Mouse (Mus musculus): Measurements from ENCODE around the gene Dmrtc1a. TPM values are rescaled to one million over a fixed set of nuclear protein-coding genes. Genes with fewer than 3 reads are reported as not detected.
"Not testable (repeated sequence)": the region's sequence is repeated elsewhere in the genome, so short reads cannot be mapped to it uniquely, and the experiment has no call there.

Dmrtc1a gene
- 8.8 and 10.3 TPM in 2 replicates for polyA plus RNA-seq (2012; rRNA removed)

GRCm38 (mm10) chrX:102908587-102908986 is at the start of gene Dmrtc1a, which contains the start of gene 1700011M02Rik:
TSS of gene Dmrtc1a (minus strand) at chrX:102908687.
TSS of gene 1700011M02Rik (plus strand) at chrX:102908905.
- DNase-seq (ENCODE audit: extremely low spot score in 1 of 2, low spot score in 1 of 2), result not testable (repeated sequence)

- not testable (repeated sequence) for DNase-seq (ENCODE audit: extremely low spot score in 1 of 2, low spot score in 1 of 2)
Measured at GRCm38 (mm10) chrX:102950136-102950535, 41.6 kb upstream of the Dmrtc1a start.

GRCm38 (mm10) chrX:102936743-102937142 is 28.3 kb upstream of the Dmrtc1a start:
- no peak for DNase-seq (ENCODE audit: extremely low spot score in 1 of 2, low spot score in 1 of 2)

GRCm38 (mm10) chrX:102934395-102934764 is 25.9 kb upstream of the Dmrtc1a start:
- no peak for DNase-seq (ENCODE audit: extremely low spot score in 1 of 2, low spot score in 1 of 2)

- peak in 1 of 2 experiments; percentile 69 for DNase-seq (ENCODE audit: extremely low spot score in 1 of 2, low spot score in 1 of 2)
Measured at GRCm38 (mm10) chrX:102933571-102934394, 25.3 kb upstream of the Dmrtc1a start.

- no peak for DNase-seq (ENCODE audit: extremely low spot score in 1 of 2, low spot score in 1 of 2)
Measured at GRCm38 (mm10) chrX:102932992-102933570, 24.6 kb upstream of the Dmrtc1a start.

- not testable (repeated sequence) for DNase-seq (ENCODE audit: extremely low spot score in 1 of 2, low spot score in 1 of 2)
Measured at GRCm38 (mm10) chrX:102928072-102928471, 19.6 kb upstream of the Dmrtc1a start, which contains the start of gene 1700018G05Rik. TSS of gene 1700018G05Rik (plus strand) at chrX:102928372.

GRCm38 (mm10) chrX:102926707-102927106 is 18.2 kb upstream of the Dmrtc1a start:
- peak in 1 of 2 experiments; percentile 52 for DNase-seq (ENCODE audit: extremely low spot score in 1 of 2, low spot score in 1 of 2)

- DNase-seq (ENCODE audit: extremely low spot score in 1 of 2, low spot score in 1 of 2), result not testable (repeated sequence)
Measured at GRCm38 (mm10) chrX:102914823-102915222, 6.3 kb upstream of the Dmrtc1a start.

- DNase-seq (ENCODE audit: extremely low spot score in 1 of 2, low spot score in 1 of 2), result no peak
Measured at GRCm38 (mm10) chrX:102867871-102868270, 40.6 kb downstream of the Dmrtc1a start, which contains the start of gene 1700031F05Rik. TSS of gene 1700031F05Rik (minus strand) at chrX:102867971.

GRCm38 (mm10) chrX:102854516-102854915 is 54.0 kb downstream of the Dmrtc1a start, which contains the start of gene Dmrtc1c2:
TSS of gene Dmrtc1c2 (minus strand) at chrX:102854616.
- DNase-seq (ENCODE audit: extremely low spot score in 1 of 2, low spot score in 1 of 2), result not testable (repeated sequence)

Other genes starting within 250 kb of the Dmrtc1a start
- gene Gm3880, start 221.7 kb downstream of the Dmrtc1a start, polyA plus RNA-seq (2012; rRNA removed), result not detected in 2 replicates
- not detected in 2 replicates for gene Gm9112, start 201.1 kb downstream of the Dmrtc1a start, polyA plus RNA-seq (2012; rRNA removed)
- gene Dmrtc1b, start 200.8 kb downstream of the Dmrtc1a start, polyA plus RNA-seq (2012; rRNA removed), result not detected in 2 replicates
- not detected in 2 replicates for gene Dmrtc1c1, start 105.7 kb downstream of the Dmrtc1a start, polyA plus RNA-seq (2012; rRNA removed)
- not detected in 2 replicates for gene Dmrtc1c2, start 54.1 kb downstream of the Dmrtc1a start, polyA plus RNA-seq (2012; rRNA removed)
- gene 1700031F05Rik, start 40.7 kb downstream of the Dmrtc1a start, polyA plus RNA-seq (2012; rRNA removed), result not detected in 2 replicates
- not detected in 2 replicates for gene 1700011M02Rik, start 218 bp upstream of the Dmrtc1a start, polyA plus RNA-seq (2012; rRNA removed)
- gene 1700018G05Rik, start 19.7 kb upstream of the Dmrtc1a start, polyA plus RNA-seq (2012; rRNA removed), result not detected in 2 replicates